Mouse (Mus musculus) regulatory T cell (primary cell): Measurements from ENCODE around the gene Pam.
"Not testable (repeated sequence)": the region's sequence is repeated elsewhere in the genome, so short reads cannot be mapped to it uniquely, and the experiment has no call there.

Experiments
- in situ Hi-C: fragments of 300-600 bp; cut with MboI, MseI; formaldehyde crosslinking; loops from one replicate; pipeline ENCODE4 v1.15.1; 2025; ENCODE audit warnings: high pct_unique_total_duplicates

The Pam gene

GRCm38 (mm10) chr1:98038252-98038651 lies 57.2 kb downstream of the Pam start:
- in situ Hi-C loops, result no loop called here

DNA sequence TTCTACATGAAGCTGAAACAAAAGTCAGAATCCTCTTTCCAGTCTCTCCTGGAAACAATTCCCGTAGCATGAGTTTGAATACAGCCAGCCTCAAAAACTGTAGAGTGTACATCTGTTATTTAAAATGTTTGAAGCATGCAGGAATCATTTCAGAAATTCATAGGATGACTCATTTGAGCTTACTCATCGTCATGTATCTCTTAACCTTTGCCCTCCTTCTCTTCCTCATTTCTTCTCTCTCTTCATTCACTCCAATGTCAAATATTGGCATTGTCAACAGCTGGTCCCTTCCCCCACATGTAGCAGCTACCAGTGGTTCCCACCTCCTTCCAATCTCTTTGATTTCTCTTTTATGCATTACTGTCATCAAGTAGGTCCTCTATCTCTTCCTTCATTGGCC lies 59.7 kb downstream of the Pam start:
- in situ Hi-C loops, result no loop called here

- in situ Hi-C loops, result no loop called here
These were observed 63.6 kb downstream of the Pam start for GRCm38 (mm10) chr1:98031802-98032201.

DNA sequence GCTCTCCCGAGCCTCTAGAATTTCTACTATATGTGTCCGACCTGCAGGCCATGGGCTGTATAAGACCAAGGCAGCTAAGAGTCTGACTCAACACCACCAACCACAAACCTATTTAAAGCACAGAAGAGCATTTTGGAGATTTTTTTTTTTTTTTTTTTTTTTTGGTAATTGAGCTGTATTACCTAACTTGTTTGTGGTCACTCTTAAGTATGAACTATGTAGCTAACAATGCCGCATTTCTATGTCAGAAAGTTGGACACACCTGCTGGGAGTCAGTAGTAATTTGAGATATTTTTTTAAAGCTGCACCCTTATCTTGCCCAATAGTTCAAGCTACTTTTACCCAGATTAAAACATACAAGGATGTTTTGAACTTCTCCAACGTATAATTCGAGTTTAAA lies 66.4 kb downstream of the Pam start:
- in situ Hi-C loops, result no loop called here

GRCm38 (mm10) chr1:98028468-98028867 lies 67.0 kb downstream of the Pam start:
- in situ Hi-C loops, result no loop called here

DNA sequence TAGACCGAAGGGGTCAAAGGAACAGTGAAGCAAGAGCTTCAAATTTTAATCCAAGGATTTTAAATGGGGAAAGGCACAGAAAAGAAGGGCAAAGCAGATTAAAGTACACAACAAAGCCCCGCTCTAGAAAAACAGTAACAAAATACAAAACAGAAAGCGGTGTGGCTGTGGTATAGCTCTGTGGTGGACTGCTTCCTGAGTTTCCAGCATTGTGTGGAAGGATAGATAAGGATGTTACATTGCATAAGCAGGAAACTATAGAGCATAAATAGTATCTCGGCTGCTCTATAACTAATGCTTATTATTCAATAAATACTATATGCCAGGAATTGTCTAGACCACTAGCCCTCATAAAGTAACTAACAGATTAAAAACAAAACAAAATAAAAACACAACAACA lies 67.5 kb downstream of the Pam start:
- in situ Hi-C loops, result no loop called here

GRCm38 (mm10) chr1:98025924-98026640 lies 69.4 kb downstream of the Pam start:
- in situ Hi-C loops, result no loop called here

DNA sequence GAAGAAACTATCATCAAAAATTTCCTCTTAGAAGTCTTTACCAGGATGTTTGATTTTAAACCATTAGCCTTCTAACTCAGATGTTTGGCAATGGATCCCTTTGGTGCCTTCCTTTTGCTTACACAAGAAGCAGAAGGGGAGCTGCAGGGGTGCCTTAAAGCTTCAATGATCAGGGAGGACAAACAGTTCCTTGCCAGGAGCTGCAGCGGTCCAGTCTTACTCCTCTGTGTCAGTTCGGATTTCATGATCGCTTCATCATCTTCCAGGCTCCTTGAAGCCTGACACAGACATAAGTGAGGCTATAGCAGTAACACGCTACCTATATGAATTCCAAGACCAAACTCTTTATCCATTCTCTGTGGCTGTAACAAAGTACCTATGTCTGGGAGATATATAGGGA lies 71.6 kb downstream of the Pam start:
- in situ Hi-C loops, result no loop called here

- in situ Hi-C loops, result no loop called here
These were observed 76.5 kb downstream of the Pam start for GRCm38 (mm10) chr1:98018987-98019386.

GRCm38 (mm10) chr1:98016004-98016848 lies 79.2 kb downstream of the Pam start:
- in situ Hi-C loops, result no loop called here

DNA sequence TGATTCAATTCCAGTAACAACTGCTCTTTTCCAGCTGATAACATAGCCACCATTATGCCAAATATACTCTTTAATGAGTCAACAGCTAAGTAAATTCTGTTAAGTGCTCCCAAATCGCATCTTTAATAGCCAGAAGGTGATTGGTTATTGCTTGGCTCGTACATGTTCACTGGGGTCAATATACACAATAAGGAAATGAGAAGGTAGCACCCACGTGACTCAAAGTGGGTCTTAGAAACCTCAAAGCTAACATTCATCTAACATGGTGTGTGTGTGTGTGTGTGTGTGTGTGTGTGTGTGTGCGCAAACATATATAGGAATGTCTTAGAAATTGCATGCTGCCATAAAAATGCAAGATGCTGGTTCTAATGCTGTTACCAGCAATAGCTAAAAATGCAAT lies 79.9 kb downstream of the Pam start:
- in situ Hi-C loops, result no loop called here

DNA sequence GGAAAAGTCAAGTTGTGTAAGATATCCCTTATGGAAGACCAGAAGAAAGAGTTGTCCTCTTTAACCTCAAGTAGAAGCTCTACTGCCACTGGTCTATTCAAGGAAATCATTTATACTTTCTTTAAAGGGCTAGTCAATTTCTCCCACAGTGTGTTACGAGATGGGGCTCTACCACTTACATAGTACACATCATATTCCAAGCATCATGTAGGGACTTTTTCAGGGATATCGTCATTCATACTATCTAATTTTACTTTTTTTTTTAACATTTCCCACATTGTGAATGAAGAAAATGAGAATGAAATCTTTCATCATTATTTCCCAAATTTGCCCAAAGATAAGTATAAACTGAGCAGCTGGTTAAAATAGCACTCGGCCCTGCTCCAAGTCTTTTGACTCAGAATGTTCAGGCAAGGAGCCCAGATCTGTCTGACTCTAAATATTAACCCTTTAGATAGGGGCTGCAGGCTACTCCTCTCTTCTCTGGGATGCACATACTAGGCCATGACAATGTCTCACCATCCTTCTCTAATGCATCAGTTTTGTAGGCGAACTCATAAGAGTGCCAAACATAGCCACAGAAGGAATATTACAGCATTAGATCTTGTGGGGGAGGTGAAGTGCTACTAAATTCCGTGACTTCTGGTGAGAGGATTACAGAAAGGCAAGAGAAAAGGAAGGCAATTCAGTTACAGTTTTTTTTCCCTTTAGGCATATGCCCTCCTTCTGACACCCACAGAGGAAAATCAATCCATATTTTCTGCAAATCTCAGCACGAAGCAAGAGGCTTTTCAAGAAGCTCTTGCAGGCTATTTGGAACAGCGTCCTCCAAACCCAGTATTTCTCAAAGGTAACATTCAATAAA lies 92.7 kb downstream of the Pam start:
- in situ Hi-C loops, result no loop called here

DNA sequence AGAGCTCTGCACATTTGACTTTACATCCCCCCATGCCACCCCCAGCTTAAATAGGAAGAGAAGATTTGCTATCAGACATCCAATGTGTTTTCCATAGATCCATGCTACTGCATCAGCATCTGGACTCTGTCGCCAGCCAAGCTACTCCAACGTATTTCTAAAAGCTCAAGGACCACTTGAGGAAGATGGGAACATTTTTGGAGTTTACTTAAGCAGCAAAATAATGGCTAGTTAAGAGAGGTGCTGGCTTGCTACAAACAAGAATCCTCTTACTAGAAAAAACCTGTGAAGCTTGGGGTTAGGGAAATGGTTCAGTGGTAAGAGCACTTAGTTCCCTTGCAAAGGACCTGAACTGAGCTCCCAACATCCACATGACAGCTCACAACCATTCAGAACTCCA lies 96.0 kb downstream of the Pam start:
- in situ Hi-C loops, result no loop called here

GRCm38 (mm10) chr1:97998961-97999360 lies 96.5 kb downstream of the Pam start:
- in situ Hi-C loops, result not testable (repeated sequence)

GRCm38 (mm10) chr1:97997088-97997487 lies 98.4 kb downstream of the Pam start:
- in situ Hi-C loops, result no loop called here

GRCm38 (mm10) chr1:97991976-97992375 lies 103.5 kb downstream of the Pam start:
- in situ Hi-C loops, result no loop called here

DNA sequence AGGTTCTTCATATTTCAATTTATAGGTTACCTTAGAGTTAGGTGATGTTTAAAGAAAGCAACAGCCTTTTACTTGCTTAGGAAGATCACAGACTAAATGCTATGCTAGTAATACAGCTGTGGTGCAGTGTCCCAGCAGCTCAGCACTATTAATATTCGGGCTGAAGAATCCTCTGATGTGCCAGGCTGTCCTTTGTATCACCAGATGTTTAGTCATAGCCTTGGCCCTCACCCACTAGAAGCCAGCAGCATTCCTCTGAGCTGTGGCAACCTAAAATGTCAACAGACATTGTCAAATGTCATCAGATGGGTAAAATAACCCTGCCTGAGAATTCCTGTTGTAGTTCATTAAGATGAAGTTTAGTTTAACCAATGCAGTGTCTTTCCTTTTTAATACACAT lies 112.3 kb downstream of the Pam start:
- in situ Hi-C loops, result no loop called here

DNA sequence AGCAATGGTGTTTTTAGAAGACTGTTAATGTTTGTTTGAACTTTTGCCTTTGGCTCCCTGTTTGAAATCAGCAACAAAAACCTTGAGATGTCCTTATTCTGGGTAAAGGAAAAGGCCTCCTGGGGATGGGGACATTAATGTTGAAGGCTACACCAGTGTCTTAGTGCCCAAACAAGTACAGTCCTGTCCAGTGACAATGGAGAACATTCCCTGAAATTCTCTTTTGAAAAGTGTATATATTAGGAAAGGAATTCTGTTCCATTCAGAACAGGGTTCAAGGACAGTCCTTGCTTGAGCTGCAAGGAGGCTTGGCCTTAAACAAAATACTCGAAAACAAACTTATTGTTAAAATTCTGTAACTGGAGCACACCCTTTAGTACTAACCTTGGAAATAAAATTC lies 116.0 kb downstream of the Pam start:
- in situ Hi-C loops, result no loop called here

DNA sequence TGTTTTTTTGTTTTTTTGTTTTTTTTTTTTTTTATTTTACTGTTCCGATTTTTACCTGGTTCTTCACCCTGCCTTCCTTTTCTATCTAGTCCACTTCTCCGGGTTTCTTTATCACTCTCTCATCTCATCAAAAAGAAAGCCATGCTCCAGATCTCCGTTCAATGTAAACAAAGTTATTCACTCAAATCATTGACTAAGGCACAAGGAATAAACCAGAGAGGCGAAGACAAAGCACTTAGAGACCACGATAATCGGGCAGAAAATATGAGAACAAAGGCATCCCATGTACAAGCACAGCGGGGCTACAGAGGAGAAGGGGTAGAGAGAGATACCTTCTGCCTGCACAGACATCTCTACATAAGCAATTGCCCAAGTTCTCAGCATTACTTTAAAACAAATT lies 117.9 kb downstream of the Pam start:
- in situ Hi-C loops, result no loop called here

- in situ Hi-C loops, result no loop called here
These were observed 118.5 kb downstream of the Pam start for GRCm38 (mm10) chr1:97976873-97977473.

DNA sequence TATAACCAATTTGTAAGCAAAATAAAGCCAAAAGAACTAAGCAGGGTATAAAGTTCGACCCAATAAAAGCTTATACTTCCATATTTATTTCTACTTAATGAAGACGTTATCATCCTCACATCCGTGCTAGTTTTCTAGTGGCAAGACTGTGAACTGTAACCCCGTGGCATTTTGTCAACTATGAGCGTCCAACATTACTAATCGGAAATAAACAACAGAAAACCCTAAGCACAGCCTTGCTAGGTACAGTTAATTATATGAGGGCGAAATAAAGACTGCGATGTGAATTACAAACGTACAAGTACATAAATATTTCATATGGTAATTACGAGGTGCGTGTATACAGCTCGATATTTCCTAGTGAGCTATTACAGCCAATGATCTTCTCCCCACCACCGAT lies 119.4 kb downstream of the Pam start:
- in situ Hi-C loops, result no loop called here

DNA sequence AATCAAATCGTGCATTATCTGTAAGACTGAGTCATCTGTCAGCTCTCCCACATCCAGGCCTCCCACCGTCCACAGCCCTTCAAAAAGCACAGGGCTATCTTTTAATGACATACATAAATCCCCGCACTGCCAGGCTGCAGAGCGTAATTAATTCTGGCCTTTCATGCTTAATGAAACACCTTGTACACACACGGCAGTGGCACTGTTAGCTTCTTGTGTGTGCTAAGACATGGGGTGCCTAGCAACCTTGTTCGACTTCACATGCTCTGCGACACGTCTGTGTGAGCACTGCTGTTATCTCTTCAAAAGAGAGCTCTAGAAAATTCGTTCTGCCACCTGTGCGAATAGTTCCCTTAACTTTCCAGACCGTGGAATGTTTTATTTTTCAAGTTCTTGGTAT lies 120.5 kb downstream of the Pam start:
- in situ Hi-C loops, result no loop called here
